Mouse (Mus musculus) limb, embryonic 11.5 days (tissue): ENCODE results near the gene Adm2. TPM values are rescaled to one million over a fixed set of nuclear protein-coding genes. Genes with fewer than 3 reads are reported as not detected.

Source experiments
- ATAC-seq: fragments of 200-750 bp; cut with Nextera tagmentation; 2 replicates; pipeline ENCODE4 v1.8.0; 2017; ENCODE audit warnings: low read depth; ENCODE audit not compliant: insufficient number of reproducible peaks, low FRiP score, low TSS enrichment
- DNase-seq: peaks from one replicate; pipeline ENCODE4 v3.0.0-alpha.2; 2015; ENCODE audit warnings: low spot score
- H3K27ac ChIP-seq: fragments of 300-500 bp; sonication (generic); replicated peaks from 2 replicates; pipeline ENCODE4 v1.5.1; 2014; ENCODE audit warnings: low read depth, mild to moderate bottlenecking, low read length
- H3K27me3 ChIP-seq: fragments of 300-500 bp; sonication (generic); 2 replicates; pipeline ENCODE4 v1.6.1; 2014; ENCODE audit warnings: mild to moderate bottlenecking, low read length, mixed read lengths; ENCODE audit not compliant: control insufficient read depth, insufficient read depth
- H3K36me3 ChIP-seq: fragments of 300-500 bp; sonication (generic); 2 replicates; pipeline ENCODE4 v1.6.1; 2014; ENCODE audit warnings: mild to moderate bottlenecking, low read length, moderate library complexity, mixed read lengths; ENCODE audit not compliant: control insufficient read depth, insufficient read depth
- H3K4me1 ChIP-seq: fragments of 300-500 bp; sonication (generic); 2 replicates; pipeline ENCODE4 v1.6.1; 2014; ENCODE audit warnings: low read length, mixed read lengths; ENCODE audit not compliant: control insufficient read depth, insufficient read depth
- H3K4me2 ChIP-seq: fragments of 300-500 bp; sonication (generic); 2 replicates; pipeline ENCODE4 v1.6.1; 2014; ENCODE audit warnings: low read depth, mild to moderate bottlenecking, moderate library complexity; ENCODE audit not compliant: severe bottlenecking
- H3K4me3 ChIP-seq: fragments of 300-500 bp; sonication (generic); 2 replicates; pipeline ENCODE4 v1.5.1; 2014; ENCODE audit warnings: low read depth, low read length
- H3K9ac ChIP-seq: fragments of 300-500 bp; sonication (generic); 2 replicates; pipeline ENCODE4 v1.6.1; 2014; ENCODE audit warnings: mild to moderate bottlenecking, low read length
- H3K9me3 ChIP-seq: fragments of 300-500 bp; sonication (generic); 2 replicates; pipeline ENCODE4 v1.6.1; 2016; ENCODE audit warnings: low read length; ENCODE audit not compliant: control insufficient read depth
- WGBS: fragments of 180-500 bp; shearing (Covaris S2); extraction: QIAGEN DNeasy Blood & Tissue Kit; methylation state at CpG from one replicate; pipeline ENCODE4 v1.1.7; 2014; 5-methylcytosine and 5-hydroxymethylcytosine counted together
- polyA plus RNA-seq: library from polyadenylated mRNA; unstranded; fragments of >200 nt; fragmentation: Nextera tagmentation; extraction: Ambion mirVana; gene quantifications from 2 replicates; pipeline ENCODE4 v1.2.1, GENCODE M21; 2014

The Adm2 gene
- not detected in 2 replicates for polyA plus RNA-seq

- Histone ChIP-seq H3K4me1 (peaks cover 6% of the 10 kb centered on the region; the same call in 1 of the 2 replicates), H3K4me2 (peak within 1 kb of the TSS; percentile 40; the same call in 1 of the 2 replicates), H3K9me3 (no peaks in the 10 kb centered on the region), H3K36me3 (no peaks in the 10 kb centered on the region), H3K27ac (no peak within 1 kb of the TSS), H3K4me3 (no peak within 1 kb of the TSS), H3K9ac (0 out of 2 replicates have a peak within 1 kb of the TSS, but pooled peaks have one; percentile 22), H3K27me3 (peaks cover 5% of the 10 kb centered on the region; the same call in 1 of the 2 replicates)
- peak; percentile 41 for DNase-seq
- no peak for ATAC-seq
- WGBS = 6% methylated on average over 26 of the region's 26 CpGs
Measured at GRCm38 (mm10) chr15:89322670-89323522, at the start of gene Adm2. TSS of gene Adm2 (plus strand) at chr15:89322720.

- WGBS = 84% methylated on average over 3 of the region's 3 CpGs
- Histone ChIP-seq H3K9ac (no peak overlapping the region), H3K36me3 (peaks cover 7% of the 10 kb centered on the region; the same call in 1 of the 2 replicates), H3K27me3 (no peaks in the 10 kb centered on the region), H3K27ac (no peak overlapping the region), H3K9me3 (no peaks in the 10 kb centered on the region), H3K4me1 (no peaks in the 10 kb centered on the region), H3K4me2 (no peak overlapping the region), H3K4me3 (no peak overlapping the region)
- ATAC-seq (no peak), DNase-seq (no peak)
Measured at GRCm38 (mm10) chr15:89275497-89275896, 47.0 kb upstream of the Adm2 start.

DNA sequence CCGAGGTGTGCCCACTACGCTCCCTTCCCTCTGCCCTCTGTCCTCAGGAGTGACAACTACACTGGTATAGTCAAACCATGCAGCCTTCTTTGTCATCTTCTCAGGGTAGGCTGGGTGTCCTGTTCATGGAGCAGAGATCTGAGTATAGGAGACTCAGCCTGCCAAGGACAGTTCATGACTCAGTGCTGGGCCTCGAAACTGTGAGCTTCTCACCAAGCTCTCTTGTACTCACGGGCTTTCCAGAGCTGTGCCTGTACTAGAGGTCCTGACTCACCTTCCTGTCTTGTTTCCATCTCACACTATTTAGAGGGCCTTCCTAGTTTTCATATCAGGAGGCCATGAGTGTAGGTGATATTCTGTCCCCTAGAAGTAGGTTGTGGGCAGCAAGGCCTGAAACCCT lies 45.2 kb upstream of the Adm2 start:
- Histone ChIP-seq H3K9ac (no peak overlapping the region), H3K27me3 (no peaks in the 10 kb centered on the region), H3K4me2 (no peak overlapping the region), H3K4me1 (no peaks in the 10 kb centered on the region), H3K27ac (no peak overlapping the region), H3K4me3 (no peak overlapping the region), H3K36me3 (peaks cover 9% of the 10 kb centered on the region; the same call in 1 of the 2 replicates), H3K9me3 (no peaks in the 10 kb centered on the region)
- DNase-seq = no peak
- WGBS = 86% methylated on average over 4 of the region's 4 CpGs
- ATAC-seq = no peak

- H3K4me3 ChIP-seq = no peak overlapping the region
- ATAC-seq (no peak), DNase-seq (no peak)
- H3K4me1 ChIP-seq = no peaks in the 10 kb centered on the region
- no peak overlapping the region for H3K9ac ChIP-seq
- no peaks in the 10 kb centered on the region for H3K9me3 ChIP-seq
- H3K4me2 ChIP-seq = no peak overlapping the region
- peaks cover 10% of the 10 kb centered on the region; the same call in 1 of the 2 replicates for H3K36me3 ChIP-seq
- H3K27ac ChIP-seq = no peak overlapping the region
- 85% methylated on average over 6 of the region's 6 CpGs for WGBS
- H3K27me3 ChIP-seq = no peaks in the 10 kb centered on the region
Measured at GRCm38 (mm10) chr15:89282546-89282945, 40.0 kb upstream of the Adm2 start.

DNA sequence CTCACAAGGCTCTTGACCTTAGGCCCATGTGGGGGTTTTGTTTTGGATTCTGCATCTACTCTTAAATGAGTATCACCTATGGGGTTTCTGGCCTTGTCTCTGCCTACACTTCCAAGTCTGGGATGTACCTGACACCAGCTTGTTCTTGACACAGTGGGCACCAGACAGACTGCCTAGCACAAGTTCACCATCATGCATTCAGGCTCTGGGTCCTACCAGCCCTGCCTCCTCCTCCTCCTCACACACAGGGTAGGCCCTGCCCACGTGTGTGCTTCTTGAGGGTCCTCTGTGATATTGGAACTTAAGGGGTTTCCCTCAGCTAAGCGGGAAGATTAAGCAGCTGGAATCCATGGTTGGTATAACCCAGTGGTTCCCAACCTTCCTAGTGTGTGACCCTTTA lies 38.4 kb upstream of the Adm2 start:
- no peak for DNase-seq
- 86% methylated on average over 2 of the region's 2 CpGs for WGBS
- Histone ChIP-seq H3K4me3 (no peak overlapping the region), H3K27me3 (no peaks in the 10 kb centered on the region), H3K9ac (no peak overlapping the region), H3K27ac (no peak overlapping the region), H3K4me1 (no peaks in the 10 kb centered on the region), H3K9me3 (no peaks in the 10 kb centered on the region), H3K36me3 (peaks cover 19% of the 10 kb centered on the region; the same call in 1 of the 2 replicates), H3K4me2 (no peak overlapping the region)
- no peak for ATAC-seq

- no peak overlapping the region for H3K4me2 ChIP-seq
- H3K27me3 ChIP-seq = no peaks in the 10 kb centered on the region
- ATAC-seq = no peak
- no peak for DNase-seq
- no peaks in the 10 kb centered on the region for H3K4me1 ChIP-seq
- no peak overlapping the region for H3K27ac ChIP-seq
- peaks cover 26% of the 10 kb centered on the region; the same call in 1 of the 2 replicates for H3K36me3 ChIP-seq
- no peaks in the 10 kb centered on the region for H3K9me3 ChIP-seq
- H3K9ac ChIP-seq = no peak overlapping the region
- no peak overlapping the region for H3K4me3 ChIP-seq
Measured at GRCm38 (mm10) chr15:89285004-89285403, 37.5 kb upstream of the Adm2 start.

DNA sequence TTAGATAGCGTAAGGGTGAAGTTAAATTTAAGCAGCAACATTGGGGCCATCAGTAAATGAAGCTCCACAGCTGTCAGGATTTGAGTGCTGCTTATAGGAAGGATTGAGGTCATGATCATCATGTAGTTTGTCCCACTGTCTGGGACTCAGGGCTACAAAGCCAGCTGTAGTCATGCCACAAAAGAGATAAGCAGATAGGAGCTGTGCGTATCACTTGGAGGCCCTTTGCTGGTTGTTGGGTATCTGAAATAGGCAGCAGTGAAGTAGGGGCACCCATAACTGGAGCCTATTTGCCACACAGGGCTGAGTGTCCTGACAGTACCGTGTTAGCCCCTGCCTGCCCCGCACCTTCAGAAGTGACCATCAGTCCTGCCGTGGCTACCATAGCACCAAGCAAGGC lies 37.0 kb upstream of the Adm2 start:
- no peak overlapping the region for H3K4me2 ChIP-seq
- H3K36me3 ChIP-seq = peaks cover 24% of the 10 kb centered on the region; the same call in 1 of the 2 replicates
- H3K4me1 ChIP-seq = no peaks in the 10 kb centered on the region
- DNase-seq = no peak
- H3K4me3 ChIP-seq = no peak overlapping the region
- no peaks in the 10 kb centered on the region for H3K27me3 ChIP-seq
- no peaks in the 10 kb centered on the region for H3K9me3 ChIP-seq
- WGBS = 90% methylated on average over 5 of the region's 5 CpGs
- no peak overlapping the region for H3K27ac ChIP-seq
- ATAC-seq = no peak
- H3K9ac ChIP-seq = no peak overlapping the region

- no peak overlapping the region for H3K27ac ChIP-seq
- H3K4me2 ChIP-seq = no peak overlapping the region
- DNase-seq (no peak), ATAC-seq (no peak)
- no peaks in the 10 kb centered on the region for H3K27me3 ChIP-seq
- peaks cover 22% of the 10 kb centered on the region; the same call in 1 of the 2 replicates for H3K36me3 ChIP-seq
- no peaks in the 10 kb centered on the region for H3K4me1 ChIP-seq
- no peaks in the 10 kb centered on the region for H3K9me3 ChIP-seq
- no peak overlapping the region for H3K4me3 ChIP-seq
- 77% methylated on average over 7 of the region's 7 CpGs for WGBS
- H3K9ac ChIP-seq = no peak overlapping the region
Measured at GRCm38 (mm10) chr15:89286114-89286513, 36.4 kb upstream of the Adm2 start.
